Mouse (Mus musculus): ENCODE data around the gene Ccdc61. TPM values are rescaled to one million over a fixed set of nuclear protein-coding genes. Genes with fewer than 3 reads are reported as not detected.
"Not testable (repeated sequence)": the region's sequence is repeated elsewhere in the genome, so short reads cannot be mapped to it uniquely, and the experiment has no call there.

Ccdc61 gene
- polyA plus RNA-seq, 1 experiment from 2014 or later, result 8.4 TPM

- peak overlapping the region; percentile 32 for H3K4me3 ChIP-seq (replicated peaks)
- H3K4me1 ChIP-seq (replicated peaks), result no peaks in the 10 kb centered on the region
- no peak overlapping the region for H3K9ac ChIP-seq
- H3K27me3 ChIP-seq, result no peaks in the 10 kb centered on the region
- no peak overlapping the region for H3K4me2 ChIP-seq
- ATAC-seq (ENCODE audit: insufficient read depth), result no peak
- no peaks in the 10 kb centered on the region for H3K36me3 ChIP-seq (replicated peaks)
- H3K9me3 ChIP-seq (replicated peaks), result no peaks in the 10 kb centered on the region
- H3K27ac ChIP-seq (replicated peaks), result peak overlapping the region; percentile 33; the same call in 1 of the 2 replicates
- WGBS (ENCODE audit: insufficient replicate concordance), result 38% methylated on average over 13 of the region's 13 CpGs
These were observed 25.3 kb downstream of the Ccdc61 start for GRCm38 (mm10) chr7:18884745-18885422.

DNA sequence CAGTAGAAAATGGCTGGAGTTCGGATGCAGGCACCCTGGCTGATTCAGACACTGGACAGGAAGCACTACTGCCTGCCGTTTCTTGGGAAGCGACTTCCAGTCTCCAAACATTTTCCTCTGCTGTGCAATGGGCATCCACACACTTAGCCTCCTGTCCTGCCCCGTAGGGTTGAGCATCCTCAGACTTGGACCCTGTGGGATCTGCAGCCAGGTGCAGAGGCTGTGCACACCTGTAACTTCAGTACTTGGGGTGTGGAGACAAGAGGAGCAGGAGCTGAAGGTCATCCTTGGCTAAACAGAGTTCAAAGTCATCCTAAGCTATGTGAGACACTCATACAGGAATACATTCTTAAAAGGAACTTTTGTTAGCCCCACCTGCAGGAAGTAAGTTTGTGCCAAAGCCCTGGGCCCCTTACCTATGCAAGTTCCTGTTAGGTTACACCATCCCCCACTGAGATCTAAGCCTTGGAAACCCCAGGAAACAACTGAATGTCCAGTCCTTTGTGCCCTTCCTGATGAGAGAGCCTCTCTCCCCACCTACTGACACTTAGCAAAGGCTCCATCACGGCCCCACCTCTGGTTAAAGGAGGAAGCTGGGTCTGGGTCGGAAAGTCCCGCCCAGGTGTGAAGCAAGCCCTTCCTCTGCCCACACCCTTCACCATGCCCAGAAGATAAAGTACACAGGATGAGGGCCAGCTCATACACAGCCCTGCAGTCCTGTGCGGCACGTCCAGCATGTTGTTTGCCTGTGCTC, 26.0 kb downstream of the Ccdc61 start:
- ATAC-seq (ENCODE audit: insufficient read depth), result peak; percentile 45
- WGBS (ENCODE audit: insufficient replicate concordance), result 25% methylated on average over 9 of the region's 9 CpGs
- H3K9ac ChIP-seq, result no peak overlapping the region
- no peaks in the 10 kb centered on the region for H3K4me1 ChIP-seq (replicated peaks)
- H3K4me2 ChIP-seq, result no peak overlapping the region
- peak overlapping the region; percentile 33; the same call in 1 of the 2 replicates for H3K27ac ChIP-seq (replicated peaks)
- H3K36me3 ChIP-seq (replicated peaks), result no peaks in the 10 kb centered on the region
- H3K9me3 ChIP-seq (replicated peaks), result no peaks in the 10 kb centered on the region
- H3K4me3 ChIP-seq (replicated peaks), result peak overlapping the region; percentile 32
- H3K27me3 ChIP-seq, result no peaks in the 10 kb centered on the region

DNA sequence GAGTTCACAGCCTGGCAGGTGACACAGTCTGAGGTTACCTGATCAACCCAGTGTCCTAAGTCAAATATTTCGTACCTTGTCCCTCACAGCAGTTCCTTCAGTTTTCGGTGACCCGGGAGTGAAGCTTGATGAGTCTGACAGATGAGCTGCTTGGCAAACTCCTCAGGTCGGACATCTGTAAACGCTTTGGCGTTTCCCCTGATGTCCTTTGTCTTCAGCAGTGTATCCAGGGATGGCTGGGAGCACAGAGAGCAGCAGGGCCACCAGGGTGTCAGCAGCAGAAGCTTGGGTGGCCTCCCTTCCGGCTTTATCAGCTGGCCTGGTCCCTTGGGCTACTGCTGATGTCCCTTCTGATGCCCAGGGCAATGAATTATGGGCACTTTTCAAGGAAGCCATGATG, 31.5 kb downstream of the Ccdc61 start:
- no peaks in the 10 kb centered on the region for H3K9me3 ChIP-seq (replicated peaks)
- no peak overlapping the region for H3K9ac ChIP-seq
- no peak overlapping the region for H3K27ac ChIP-seq (replicated peaks)
- no peaks in the 10 kb centered on the region for H3K4me1 ChIP-seq (replicated peaks)
- H3K4me3 ChIP-seq (replicated peaks), result no peak overlapping the region
- H3K36me3 ChIP-seq (replicated peaks), result no peaks in the 10 kb centered on the region
- no peaks in the 10 kb centered on the region; the same call in 1 of the 2 replicates for H3K27me3 ChIP-seq
- 56% methylated on average over 7 of the region's 7 CpGs for WGBS (ENCODE audit: insufficient replicate concordance)
- no peak overlapping the region for H3K4me2 ChIP-seq
- ATAC-seq (ENCODE audit: insufficient read depth), result no peak

DNA sequence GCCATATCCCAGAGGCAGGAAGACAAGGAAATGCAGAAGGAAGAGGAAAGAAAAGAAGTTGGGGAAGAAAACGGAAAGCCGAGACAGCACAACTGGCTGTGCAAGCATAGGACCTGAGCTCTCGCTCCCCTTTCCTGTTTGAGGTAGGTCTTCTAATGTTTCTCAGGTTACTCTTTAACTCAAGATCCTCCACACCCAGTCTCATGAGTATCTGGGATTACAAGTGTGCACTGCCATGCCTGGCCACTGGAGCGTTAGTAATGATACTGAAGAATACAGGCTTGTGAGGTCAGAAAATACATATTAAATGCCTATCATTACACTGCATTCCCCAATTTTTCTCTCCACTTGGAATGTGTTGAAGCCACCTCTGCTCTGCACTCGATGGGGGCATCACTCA, 34.8 kb downstream of the Ccdc61 start:
- ATAC-seq (ENCODE audit: insufficient read depth), result no peak
- 68% methylated on average over 5 of the region's 5 CpGs for WGBS (ENCODE audit: insufficient replicate concordance)

DNA sequence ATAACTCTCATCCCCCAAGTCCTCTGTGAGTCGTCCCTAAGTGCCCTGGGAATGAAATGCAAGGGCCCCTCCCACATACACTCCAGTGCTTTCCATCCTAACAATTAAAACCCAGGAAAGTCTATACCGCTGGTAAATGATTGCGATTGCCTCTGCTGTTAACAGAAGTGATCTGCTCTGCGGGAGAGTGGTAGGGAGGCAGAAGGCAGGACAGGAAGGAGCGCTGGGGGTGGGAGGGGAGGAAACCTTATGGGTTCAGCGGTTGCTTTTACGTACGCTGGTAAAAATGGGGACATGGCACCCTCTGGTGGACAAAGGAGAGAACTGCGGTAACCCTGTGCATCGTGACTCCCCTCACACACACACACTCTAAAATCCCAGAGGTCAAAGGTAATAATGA, 37.0 kb downstream of the Ccdc61 start:
- 0 out of 2 replicates have a peak, but pooled peaks cover 7% of the 10 kb centered on the region for H3K4me1 ChIP-seq (replicated peaks)
- H3K4me2 ChIP-seq, result peak overlapping the region; percentile 50
- H3K4me3 ChIP-seq (replicated peaks), result no peak overlapping the region
- no peaks in the 10 kb centered on the region for H3K36me3 ChIP-seq (replicated peaks)
- 1% methylated on average over 10 of the region's 10 CpGs for WGBS (ENCODE audit: insufficient replicate concordance)
- no peak overlapping the region for H3K27ac ChIP-seq (replicated peaks)
- H3K9me3 ChIP-seq (replicated peaks), result 0 out of 2 replicates have a peak, but pooled peaks cover 4% of the 10 kb centered on the region
- peaks cover 18% of the 10 kb centered on the region for H3K27me3 ChIP-seq
- H3K9ac ChIP-seq, result no peak overlapping the region
- ATAC-seq (ENCODE audit: insufficient read depth), result no peak

More for the DNA sequence above, 34.8 kb downstream of the Ccdc61 start:
- H3K4me3 ChIP-seq (replicated peaks), result no peak overlapping the region
- H3K4me2 ChIP-seq, result no peak overlapping the region
- H3K36me3 ChIP-seq (replicated peaks), result no peaks in the 10 kb centered on the region
- 0 out of 2 replicates have a peak, but pooled peaks cover 7% of the 10 kb centered on the region for H3K4me1 ChIP-seq (replicated peaks)
- H3K9ac ChIP-seq, result no peak overlapping the region
- peaks cover 18% of the 10 kb centered on the region for H3K27me3 ChIP-seq
- no peak overlapping the region for H3K27ac ChIP-seq (replicated peaks)
- H3K9me3 ChIP-seq (replicated peaks), result no peaks in the 10 kb centered on the region

DNA sequence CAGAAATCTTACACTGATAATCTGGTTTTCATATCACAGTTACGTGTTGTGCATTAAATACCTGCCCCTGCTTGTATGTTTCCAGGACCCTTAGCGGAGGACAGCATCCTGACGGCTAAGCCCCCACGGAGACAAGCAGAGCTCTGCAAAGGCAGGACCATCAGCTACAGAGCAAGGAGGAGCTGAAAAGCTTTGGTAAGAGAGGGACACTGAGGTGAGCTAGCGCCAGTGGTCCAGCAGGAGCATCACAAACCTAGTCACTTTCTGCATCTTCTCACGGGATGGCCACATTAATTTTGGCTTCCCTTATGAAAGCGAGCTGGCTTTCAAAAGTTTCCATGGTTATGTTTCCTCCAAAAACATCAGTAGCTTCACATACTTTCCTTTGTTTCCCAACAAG, 37.4 kb downstream of the Ccdc61 start:
- no peak overlapping the region for H3K4me3 ChIP-seq (replicated peaks)
- 7% methylated on average over 7 of the region's 7 CpGs for WGBS (ENCODE audit: insufficient replicate concordance)
- H3K27ac ChIP-seq (replicated peaks), result no peak overlapping the region
- H3K4me2 ChIP-seq, result peak overlapping the region; percentile 50
- no peak overlapping the region for H3K9ac ChIP-seq
- 0 out of 2 replicates have a peak, but pooled peaks cover 7% of the 10 kb centered on the region for H3K4me1 ChIP-seq (replicated peaks)
- 0 out of 2 replicates have a peak, but pooled peaks cover 6% of the 10 kb centered on the region for H3K9me3 ChIP-seq (replicated peaks)
- peaks cover 18% of the 10 kb centered on the region for H3K27me3 ChIP-seq
- ATAC-seq (ENCODE audit: insufficient read depth), result no peak
- no peaks in the 10 kb centered on the region for H3K36me3 ChIP-seq (replicated peaks)

DNA sequence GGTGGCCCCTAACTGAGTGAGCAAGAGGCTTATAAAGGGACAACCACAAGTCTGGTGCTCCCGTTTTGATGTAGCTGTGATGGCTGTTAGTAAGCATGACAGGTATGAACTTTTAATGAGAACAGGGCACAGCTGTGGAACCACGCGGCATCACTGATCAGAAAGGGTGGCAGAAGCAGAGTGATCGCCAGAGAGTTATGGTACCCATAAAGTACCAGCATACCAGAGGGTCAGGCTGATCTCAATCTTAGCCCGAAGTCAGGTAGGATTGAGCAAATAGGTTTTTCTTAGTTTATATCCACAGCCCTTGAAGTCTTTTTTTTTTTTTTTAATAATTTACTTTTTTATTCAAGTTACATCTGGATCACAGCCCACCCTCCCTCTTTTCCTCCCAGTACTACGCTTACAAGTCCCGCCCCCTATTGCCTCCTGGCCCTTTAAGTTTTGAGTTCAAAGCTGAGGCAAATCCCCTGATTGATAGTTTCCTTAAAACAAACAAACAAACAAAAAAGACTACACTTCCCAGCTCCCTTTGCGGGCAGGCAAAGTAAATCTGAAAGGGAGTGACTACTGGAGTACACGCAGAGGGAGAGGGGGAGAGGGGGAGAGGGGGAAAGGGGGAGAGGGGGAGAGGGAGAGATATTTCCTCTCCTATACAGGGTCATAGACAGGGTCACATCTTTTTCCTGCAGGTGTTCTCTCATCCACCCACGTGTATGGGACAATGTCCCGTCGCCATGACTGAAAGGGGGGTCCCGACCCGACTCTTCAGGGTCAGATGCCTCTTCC, 38.0 kb downstream of the Ccdc61 start:
- WGBS (ENCODE audit: insufficient replicate concordance), result 26% methylated on average over 14 of the region's 14 CpGs
- no peaks in the 10 kb centered on the region for H3K36me3 ChIP-seq (replicated peaks)
- H3K4me2 ChIP-seq, result peak overlapping the region; percentile 50
- 0 out of 2 replicates have a peak, but pooled peaks cover 7% of the 10 kb centered on the region for H3K4me1 ChIP-seq (replicated peaks)
- ATAC-seq (ENCODE audit: insufficient read depth), result no peak
- no peak overlapping the region for H3K9ac ChIP-seq
- peaks cover 18% of the 10 kb centered on the region for H3K27me3 ChIP-seq
- H3K9me3 ChIP-seq (replicated peaks), result 0 out of 2 replicates have a peak, but pooled peaks cover 6% of the 10 kb centered on the region
- no peak overlapping the region for H3K27ac ChIP-seq (replicated peaks)
- H3K4me3 ChIP-seq (replicated peaks), result no peak overlapping the region

GRCm38 (mm10) chr7:18871031-18871430, 39.2 kb downstream of the Ccdc61 start, which contains the start of gene Pglyrp1:
TSS of gene Pglyrp1 (plus strand) at chr7:18871331.
- H3K4me3 ChIP-seq (replicated peaks); H3K4me1 ChIP-seq (replicated peaks); H3K9me3 ChIP-seq (replicated peaks); H3K9ac ChIP-seq; H3K27ac ChIP-seq (replicated peaks); H3K36me3 ChIP-seq (replicated peaks); H3K4me2 ChIP-seq; ATAC-seq (ENCODE audit: insufficient read depth): not testable (repeated sequence)
- peaks cover 18% of the 10 kb centered on the region for H3K27me3 ChIP-seq
- 71% methylated on average over 1 of the region's 8 CpGs for WGBS (ENCODE audit: insufficient replicate concordance)

- peaks cover 18% of the 10 kb centered on the region for H3K27me3 ChIP-seq
- H3K36me3 ChIP-seq (replicated peaks), result no peaks in the 10 kb centered on the region
- H3K9me3 ChIP-seq (replicated peaks), result 0 out of 2 replicates have a peak, but pooled peaks cover 6% of the 10 kb centered on the region
- no peak overlapping the region for H3K27ac ChIP-seq (replicated peaks)
- 69% methylated on average over 2 of the region's 2 CpGs for WGBS (ENCODE audit: insufficient replicate concordance)
- no peak overlapping the region for H3K9ac ChIP-seq
- H3K4me2 ChIP-seq, result no peak overlapping the region
- no peak for ATAC-seq (ENCODE audit: insufficient read depth)
- 0 out of 2 replicates have a peak, but pooled peaks cover 7% of the 10 kb centered on the region for H3K4me1 ChIP-seq (replicated peaks)
- H3K4me3 ChIP-seq (replicated peaks), result no peak overlapping the region
These were observed 41.7 kb downstream of the Ccdc61 start for GRCm38 (mm10) chr7:18868491-18868890.

GRCm38 (mm10) chr7:18862801-18863200, 47.4 kb downstream of the Ccdc61 start:
- Histone ChIP-seq H3K9me3 (replicated peaks) (no peaks in the 10 kb centered on the region), H3K9ac (no peak overlapping the region), H3K4me3 (replicated peaks) (no peak overlapping the region), H3K4me2 (no peak overlapping the region), H3K27me3 (no peaks in the 10 kb centered on the region), H3K27ac (replicated peaks) (no peak overlapping the region), H3K36me3 (replicated peaks) (no peaks in the 10 kb centered on the region), H3K4me1 (replicated peaks) (no peaks in the 10 kb centered on the region)
- WGBS (ENCODE audit: insufficient replicate concordance), result 57% methylated on average over 6 of the region's 6 CpGs
- no peak for ATAC-seq (ENCODE audit: insufficient read depth)

Data from liver, embryonic 15.5 days (tissue).